Mouse (Mus musculus): Measurements from ENCODE around the gene Dusp13. TPM values are rescaled to one million over a fixed set of nuclear protein-coding genes. Genes with fewer than 3 reads are reported as not detected.

Dusp13 gene
- not detected in 2 replicates for total RNA-seq (2021)
- long read RNA-seq: 0 reads

DNA sequence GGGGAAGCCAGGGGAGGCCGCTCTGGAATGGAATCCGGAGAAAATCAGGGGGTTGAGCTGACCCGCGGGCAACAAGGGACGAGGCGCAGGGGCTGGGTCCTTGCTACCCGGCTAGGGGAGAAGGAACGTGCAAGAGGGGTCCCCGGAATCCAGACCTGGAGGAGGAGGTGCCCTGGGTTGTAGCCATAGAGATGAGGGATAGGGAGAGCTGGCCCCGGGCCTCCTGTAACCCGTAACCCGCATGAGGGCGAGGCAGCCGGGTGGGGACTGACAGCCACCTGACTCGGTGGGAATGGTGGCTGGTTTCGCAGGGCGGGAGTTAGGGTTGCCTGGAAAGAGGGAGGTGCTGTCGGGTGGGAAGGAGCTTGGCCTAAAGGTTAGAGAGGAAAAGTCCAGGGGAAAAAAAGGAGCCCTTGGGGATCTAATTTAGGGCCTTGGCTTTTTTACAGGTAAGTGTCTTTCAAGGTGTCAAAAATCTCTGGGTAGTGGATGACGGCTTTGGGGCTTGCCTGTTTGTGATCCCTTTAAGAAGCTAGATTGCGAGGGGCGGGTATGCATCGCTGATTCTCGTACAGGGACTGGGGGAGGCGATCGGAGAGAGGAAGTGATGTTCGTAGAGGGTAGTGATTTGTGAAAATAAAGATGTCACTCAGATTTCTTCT is at the start of gene Dusp13:
Gene Dusp13 (minus strand): TSS at position 301 of the 662 bp plus-strand sequence.
- DNase-seq: peak; percentile 68

DNA sequence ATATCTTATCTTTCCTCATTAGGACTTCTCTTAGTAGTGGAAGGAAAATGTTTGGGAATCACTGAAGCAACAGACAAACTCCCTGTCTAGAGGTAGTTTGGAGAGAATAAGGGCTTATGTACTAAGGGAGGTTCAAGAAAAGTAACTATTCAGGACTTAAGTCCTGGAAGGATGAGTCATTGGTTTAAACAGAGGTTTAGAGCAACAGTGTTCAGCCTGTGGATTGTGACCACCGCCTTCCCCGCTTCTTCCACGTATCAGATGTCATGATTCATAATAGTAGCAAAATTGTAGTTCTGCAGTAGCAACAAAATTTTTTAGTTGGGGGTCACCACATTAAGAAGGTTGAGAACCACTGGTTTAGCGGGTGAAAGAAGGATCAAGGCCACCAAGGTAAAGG is 49.7 kb upstream of the Dusp13 start:
- no peak for DNase-seq

DNA sequence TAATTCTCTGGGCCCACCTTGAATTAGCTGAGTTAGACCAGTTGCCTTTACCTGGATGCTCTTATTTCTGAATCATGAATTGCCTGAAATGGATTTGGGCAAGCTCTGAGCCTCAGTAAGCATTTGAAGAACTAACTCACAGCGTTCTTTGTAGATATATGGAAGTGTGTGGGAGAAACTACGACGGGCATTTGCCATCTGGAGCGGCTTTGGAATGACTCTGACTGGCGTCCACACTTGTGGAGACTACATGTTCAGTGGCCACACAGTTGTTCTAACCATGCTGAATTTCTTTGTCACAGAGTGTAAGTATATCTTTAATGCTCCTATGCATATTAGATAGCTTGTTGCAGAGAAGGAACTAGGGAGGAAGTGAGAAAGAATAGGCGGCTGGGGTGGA is 41.3 kb upstream of the Dusp13 start:
- DNase-seq: no peak

DNA sequence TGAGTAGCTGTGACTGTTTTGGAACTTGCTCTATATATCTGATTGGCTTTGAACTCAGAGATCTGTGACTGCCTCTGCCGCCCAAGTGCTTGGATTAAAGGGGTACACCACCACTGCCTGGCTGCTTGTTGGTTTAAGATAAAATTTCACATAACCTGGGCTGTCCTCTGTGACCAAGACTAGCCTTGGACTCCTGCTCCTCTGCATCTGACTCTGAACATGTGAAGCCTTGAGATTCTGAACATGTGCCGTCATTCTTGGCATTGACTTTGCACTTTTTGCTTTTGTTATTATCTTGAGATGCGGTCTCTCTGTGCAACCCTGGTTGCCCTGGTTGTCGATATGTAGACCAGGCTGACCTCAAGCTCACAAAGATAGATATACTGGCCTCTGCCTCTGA is 40.7 kb upstream of the Dusp13 start:
- no peak for DNase-seq

DNA sequence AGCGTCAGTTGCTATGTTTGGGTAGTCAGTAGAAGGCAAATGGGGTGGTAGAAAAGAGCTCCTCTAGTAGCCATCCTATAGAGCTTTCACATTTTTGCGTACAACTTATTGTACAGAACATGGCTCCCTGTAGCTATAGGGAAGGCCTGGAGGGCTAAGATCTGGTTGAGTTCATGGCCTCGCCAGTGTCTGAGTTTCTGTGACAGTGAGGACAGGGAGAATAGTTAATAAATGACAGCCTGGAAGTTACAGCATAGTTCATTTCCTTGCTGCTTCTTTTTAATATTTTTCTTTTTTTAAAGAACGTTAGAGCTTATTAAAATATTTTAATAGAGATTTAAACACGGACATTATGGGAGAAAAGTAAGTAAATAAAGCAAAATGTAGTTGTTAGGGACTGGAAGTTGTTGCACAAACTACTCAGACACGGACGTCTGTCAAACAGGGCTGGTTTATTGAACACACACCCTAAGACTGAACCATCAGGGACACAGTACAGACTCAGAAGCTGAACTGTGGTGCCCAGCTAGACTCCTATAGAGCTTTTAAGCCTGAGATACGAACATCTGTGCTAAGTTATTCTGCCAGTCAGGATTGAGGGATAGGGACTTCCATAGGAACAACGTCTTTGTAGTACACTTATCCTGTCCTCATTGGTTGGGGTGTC is 39.7 kb upstream of the Dusp13 start:
- no peak for DNase-seq

DNA sequence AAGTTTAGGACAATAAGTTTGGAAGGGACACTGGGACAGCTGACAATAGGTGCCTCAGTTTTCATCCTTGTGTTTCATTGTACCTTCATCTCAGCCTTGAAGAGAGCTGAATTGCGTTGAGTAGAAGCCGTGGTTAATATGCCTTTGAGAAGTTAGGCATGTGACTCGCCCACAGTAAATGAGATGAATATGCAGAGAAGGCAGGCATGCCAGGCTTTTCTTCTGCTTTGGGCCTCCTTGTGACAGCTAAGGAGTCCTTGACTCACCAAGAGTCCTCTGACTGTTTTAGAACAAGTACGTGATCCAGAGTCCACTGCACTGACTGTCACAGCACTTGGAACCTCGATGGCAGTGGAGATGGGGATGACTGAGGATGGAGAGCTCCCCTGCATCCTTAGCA is 37.1 kb upstream of the Dusp13 start:
- DNase-seq: no peak

DNA sequence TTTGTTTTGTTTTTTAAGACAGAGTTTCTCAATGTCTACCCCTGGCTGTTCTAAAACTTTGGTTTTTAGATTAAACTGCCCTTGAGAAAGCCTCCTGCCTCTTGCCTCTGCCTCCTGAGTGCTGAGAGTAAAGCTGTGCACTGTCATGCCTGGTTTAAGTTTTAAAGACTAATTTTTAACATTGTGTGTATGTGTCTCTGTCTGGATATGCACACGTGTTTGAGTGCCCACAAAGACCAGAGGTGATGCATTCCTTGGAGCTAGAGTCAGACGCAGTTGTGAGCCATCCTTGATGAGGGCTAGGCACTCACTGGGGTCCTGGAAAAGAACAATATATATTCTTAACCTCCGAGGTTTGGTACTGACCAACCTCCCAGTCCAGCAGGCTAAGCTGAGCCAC is 36.4 kb upstream of the Dusp13 start:
- no peak for DNase-seq

DNA sequence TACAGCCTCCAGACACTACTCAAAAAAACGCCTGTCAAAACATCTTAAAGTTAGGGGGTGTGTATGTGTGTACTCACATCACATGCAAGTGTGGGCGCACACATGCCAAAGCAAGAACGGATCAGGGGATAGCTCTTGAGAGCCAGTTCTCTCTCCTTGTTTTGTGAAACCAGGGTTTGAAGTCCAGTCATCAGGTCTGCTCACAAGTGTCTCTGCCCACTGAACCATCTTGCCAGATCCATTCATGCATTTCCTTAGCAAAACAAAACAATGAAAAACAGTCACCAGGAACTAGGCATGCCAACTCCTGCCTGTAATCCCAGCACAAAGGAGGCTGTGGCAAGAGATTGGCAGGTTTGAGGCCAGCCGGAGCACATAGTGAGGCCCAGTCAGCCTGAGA is 35.5 kb upstream of the Dusp13 start:
- no peak for DNase-seq

DNA sequence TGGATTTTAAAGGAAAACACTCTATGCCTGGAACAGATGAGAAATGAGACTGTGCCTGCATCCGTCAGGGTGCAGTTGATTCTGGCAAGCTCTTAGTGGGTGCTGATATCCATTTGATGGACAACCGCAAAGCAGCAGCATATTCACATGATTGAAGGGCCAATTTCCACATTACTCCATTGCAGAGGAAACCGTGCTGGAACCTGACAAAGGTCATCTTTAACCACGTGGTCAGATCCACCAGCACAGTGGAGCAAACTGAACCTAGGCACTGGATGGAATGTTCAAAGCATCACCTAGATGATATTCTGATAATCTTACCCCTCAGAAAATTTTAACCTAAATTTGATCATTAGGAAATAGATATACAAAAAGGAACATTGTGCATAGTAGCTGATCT is 25.2 kb upstream of the Dusp13 start:
- no peak for DNase-seq

DNA sequence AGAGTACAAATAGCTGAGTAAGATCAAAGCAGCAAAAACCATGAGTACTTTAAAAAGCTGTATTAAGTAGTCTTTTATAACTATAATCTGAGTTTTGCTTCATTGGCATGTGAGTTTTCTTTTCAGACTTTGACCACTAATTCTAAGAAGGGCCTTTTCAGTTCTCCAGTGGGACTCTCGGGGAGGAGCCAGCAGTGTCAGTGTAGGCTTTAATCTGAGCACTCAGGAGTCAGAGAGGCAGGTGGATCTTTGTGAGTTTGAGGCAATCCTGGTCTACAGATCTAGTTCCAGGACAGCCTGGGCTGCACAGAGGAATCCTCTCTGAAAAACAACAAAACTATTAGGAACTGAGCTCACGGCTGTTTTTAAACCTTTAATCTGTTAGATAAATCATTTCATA is 23.0 kb upstream of the Dusp13 start:
- no peak for DNase-seq

DNA sequence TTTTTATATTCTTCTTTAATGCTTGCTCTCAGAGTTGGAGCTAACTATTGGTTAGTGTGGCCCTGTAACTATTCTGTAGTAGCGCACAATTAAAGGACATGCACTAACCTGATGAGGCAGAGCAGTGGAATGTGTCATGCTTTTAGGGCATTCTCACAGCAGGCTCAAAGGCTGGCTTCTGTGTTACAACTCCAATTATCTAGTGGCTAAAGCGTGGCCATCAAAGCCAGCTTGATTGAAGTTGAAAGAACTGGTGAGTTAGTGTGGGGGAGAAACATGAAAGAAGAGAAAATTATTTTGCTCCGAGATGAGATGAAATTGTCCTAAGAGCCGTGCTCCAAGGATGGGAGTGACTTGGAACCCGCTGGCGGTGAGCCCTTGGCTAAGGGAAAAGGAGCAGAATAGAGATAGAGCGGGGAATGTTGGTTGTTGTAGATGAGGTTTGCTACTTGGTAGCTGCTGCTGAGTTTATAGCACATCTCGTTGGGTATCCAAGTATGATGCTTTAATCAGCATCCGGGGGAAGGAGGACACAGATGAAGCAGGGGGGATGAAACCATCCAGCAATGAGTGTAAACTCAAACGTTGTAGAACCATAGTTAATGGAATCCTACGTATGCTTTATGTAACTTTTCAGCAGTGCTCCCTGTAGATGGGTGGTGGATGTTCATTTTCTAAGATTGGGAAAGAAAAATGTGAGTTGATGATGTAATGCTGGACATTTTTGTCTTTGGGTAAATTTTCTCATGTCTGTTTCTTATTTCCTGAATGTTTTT is 21.7 kb upstream of the Dusp13 start:
- DNase-seq: no peak

DNA sequence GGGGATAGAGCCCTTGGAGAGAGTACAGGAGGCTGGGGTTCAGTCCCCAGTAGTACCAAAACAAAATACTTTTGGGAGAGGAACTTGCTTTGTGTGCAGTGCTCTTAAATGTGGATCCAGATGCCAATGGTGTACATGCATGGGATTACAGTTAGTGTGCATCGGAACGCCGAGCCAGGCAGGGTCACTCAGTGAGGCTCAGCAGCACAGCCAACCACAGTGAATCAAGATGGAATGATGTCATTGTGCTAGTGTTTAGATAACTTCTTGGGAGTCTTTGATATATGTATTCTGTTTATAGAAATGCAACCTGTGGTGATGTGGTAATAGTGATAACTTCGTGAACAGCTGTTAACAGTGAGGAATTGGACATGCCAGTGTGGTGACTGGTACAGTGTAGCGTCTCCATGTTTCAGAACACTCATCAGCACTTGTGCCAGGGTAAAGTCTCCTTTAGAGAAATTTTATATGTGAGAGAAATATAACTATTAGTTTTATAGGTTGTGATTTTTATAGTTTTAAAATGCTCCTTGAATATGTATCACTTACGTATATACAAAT is 15.5 kb upstream of the Dusp13 start:
- no peak for DNase-seq

DNA sequence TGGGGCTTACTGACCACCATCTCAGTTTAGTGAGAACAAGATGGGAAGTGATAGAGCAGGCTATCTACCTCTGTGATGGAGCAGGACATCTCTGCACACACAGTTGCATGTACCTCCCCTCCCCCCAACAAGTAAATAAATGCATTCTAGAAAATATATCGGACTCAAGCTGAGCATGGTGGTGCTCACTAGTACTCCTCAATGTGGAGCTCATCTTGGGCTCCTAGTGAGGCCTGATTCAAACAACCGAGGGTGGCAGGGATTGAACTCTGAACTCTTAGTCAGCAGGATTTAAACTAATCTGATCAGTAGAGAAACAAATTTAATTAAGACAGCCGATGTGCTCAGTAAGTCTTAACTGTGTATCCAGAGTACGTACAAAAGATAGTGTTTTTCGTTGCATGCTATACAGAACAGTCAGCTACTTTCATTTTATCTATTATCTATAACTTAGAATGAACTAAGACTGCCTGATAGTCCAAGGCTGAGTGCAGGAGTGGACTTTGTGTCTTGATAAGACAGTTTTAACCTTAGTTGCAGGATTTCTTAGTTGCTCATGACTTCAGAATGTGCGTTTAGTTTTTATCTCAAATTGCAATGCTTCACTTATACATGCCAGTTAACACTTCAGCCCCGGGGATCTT is 14.9 kb upstream of the Dusp13 start:
- no peak for DNase-seq

DNA sequence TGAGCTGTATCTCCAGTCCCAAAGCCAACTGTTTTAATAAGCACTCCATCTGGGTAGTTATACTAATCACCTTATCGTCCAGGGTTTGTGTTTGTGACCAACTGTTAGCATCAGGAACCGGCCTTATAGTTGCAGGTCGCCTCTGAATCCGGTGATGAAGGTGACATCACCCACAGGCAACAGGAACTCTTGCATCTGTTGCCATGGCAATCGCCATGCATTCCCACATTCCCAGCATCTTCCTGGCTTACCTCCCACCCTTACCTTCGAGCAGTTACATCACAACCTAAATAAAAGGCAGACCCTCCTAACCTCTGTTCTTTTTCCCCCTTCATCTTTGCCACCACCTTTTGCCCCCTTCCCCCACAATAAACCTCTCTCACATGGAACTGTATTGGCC is 13.7 kb upstream of the Dusp13 start:
- DNase-seq: no peak

DNA sequence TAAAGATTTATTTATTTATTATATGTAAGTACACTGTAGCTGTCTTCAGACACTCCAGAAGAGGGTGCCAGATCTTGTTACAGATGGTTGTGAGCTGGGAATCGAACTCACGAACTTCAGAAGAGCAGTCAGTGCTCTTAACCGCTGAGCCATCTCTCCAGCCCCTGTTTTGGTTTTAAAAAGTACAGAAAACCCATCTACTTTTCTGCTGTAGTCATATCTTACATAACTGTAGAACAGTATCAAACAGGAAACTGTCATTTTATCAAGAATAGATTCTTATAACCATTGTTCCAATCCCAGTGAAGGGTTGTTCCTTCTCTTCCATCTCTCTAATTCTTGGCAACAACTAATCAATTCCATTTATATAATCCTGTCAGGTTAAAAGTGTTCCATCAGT is 12.8 kb upstream of the Dusp13 start:
- no peak for DNase-seq

DNA sequence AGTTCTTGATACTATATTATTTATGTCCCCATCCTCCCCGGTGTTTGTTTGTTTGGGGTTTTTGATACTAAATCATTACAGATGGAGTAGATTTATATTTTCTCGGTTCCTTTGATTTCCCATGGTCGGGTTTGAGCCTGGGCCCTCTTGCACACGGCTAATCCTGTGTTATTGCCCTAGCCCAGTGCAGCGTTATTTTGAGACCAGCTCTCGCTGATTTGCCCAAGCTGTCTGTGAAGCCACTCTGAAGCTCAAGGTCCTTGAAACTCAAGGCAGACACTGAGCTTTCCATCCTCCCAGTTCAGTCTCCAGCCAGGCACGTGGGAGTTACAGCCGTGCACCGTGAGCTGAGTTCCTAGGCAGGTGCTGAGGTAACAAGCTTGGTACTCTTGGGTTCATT is 10.6 kb upstream of the Dusp13 start:
- DNase-seq: no peak

DNA sequence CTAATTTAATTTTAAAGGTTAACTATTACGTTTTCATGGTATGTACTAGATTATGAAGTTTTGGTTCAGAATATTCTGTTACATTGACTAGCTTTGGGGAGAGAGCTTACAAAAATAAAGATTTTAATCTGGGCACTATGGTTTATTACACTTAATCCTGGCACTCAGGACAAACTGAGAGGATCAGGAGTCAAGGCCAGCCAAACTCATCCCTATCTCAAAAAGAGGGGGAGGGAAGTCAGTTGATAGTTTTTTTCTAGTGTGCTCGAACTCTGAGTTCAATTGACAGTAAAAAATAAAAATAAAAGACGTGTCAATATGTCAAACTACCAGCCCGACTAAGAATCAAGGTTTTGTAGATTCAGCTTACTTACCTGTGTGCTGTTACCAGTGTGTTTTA is 2.4 kb upstream of the Dusp13 start:
- DNase-seq: no peak

DNA sequence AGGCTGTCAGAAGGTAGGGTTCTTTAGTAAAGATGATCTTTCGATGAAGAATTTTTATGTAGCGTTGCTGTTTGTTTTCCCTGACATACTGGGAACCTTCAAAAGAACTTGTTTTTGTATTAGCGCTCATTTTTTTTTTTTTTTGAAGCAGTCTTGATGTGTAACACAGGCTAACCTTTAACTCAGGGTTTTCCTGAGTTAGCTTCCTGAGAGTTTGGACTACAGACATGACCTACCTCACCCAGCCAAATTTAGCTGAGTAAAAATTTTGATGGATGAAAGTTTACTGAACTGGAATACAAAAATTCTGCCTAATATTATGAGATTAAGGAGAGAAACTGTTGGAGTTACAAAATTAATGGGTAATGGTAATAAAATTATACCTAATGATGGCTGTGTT is 1.4 kb upstream of the Dusp13 start:
- no peak for DNase-seq

DNA sequence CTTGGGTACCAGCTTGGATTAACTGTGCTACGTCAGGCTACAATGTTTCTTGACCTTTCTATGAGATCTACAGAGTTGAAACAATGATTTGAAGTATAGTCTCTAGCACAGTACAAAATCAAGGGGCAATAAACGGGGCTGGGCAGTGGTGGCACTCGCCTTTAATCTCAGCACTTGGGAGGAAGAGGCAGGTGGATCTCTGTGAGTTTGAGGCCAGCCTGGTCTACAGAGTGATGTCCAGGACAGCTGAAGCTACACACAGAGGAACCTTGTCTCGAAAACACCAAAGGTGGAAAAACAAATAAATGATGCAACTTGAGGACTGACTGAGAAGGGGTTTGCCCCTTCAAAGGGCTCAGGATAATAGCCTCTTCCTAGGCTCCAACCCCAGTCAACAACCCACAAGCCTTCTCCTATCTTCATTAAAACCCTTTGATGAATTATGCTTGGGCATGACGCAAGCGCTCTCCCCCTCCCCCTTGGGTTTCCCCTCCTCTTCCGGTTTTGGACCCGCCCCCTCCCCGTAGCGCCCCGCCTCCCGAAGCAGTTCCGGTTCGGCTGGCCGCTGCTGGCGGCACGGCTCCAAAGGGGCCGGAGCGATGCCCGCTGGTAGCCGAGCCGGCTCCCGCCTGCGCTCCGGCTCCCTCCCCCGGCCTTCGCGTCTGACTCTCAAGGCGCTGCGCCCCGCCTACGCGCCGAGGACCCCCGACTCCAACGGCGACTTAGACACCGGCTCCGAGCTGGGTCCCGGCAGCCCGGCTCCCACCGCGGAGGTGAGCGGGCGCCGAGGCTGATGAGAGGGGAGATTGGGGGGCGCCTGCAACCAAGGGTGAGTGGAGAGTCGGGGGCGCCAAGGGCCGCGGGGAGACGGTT is 737 bp downstream of the Dusp13 start, which contains the start of gene Samd8:
Gene Samd8 (plus strand): TSS at position 524 of the 873 bp plus-strand sequence.
- peak; percentile 90 for DNase-seq

DNA sequence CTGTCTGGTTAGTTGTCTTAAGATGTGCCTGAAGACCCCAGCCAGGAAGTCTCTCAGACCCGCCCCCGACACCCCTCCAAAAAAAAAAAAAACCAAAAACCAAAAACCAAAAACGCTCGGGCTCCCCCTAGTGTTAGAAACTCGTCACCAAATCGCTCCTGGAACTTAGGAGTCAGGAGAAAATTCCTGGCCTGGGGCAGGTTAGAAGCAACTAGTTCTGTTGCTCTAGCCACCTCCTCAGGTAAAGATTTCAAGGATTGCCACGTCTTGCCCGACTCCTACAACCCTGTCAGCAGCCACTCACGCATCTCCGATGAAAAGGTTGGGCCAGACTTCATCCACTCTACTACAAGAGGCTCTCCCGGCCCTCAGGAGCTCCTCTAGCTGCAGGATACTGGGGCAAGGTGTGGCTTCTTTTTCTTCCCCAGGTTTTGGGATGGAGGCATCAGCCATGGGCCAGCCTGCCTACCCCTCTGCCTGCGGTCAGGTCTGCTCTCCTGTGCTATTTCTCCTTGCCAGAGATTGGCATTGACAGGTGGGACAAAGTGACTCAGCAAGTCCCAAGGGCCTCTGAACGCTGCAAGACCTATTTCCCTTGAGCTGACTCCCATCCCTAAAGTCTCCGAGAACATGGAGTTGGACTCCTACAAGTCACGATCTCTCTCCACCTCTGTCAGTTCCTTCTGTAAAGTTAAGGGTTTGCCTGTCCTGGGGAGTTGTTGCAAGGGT is 2.7 kb downstream of the Dusp13 start:
- peak; percentile 56 for DNase-seq
